Mouse (Mus musculus): ENCODE data around the gene Gng3. TPM values are rescaled to one million over a fixed set of nuclear protein-coding genes. Genes with fewer than 3 reads are reported as not detected.

Gene Gng3
- polyA plus RNA-seq, 1 experiment from 2014 or later = 306 TPM

DNA sequence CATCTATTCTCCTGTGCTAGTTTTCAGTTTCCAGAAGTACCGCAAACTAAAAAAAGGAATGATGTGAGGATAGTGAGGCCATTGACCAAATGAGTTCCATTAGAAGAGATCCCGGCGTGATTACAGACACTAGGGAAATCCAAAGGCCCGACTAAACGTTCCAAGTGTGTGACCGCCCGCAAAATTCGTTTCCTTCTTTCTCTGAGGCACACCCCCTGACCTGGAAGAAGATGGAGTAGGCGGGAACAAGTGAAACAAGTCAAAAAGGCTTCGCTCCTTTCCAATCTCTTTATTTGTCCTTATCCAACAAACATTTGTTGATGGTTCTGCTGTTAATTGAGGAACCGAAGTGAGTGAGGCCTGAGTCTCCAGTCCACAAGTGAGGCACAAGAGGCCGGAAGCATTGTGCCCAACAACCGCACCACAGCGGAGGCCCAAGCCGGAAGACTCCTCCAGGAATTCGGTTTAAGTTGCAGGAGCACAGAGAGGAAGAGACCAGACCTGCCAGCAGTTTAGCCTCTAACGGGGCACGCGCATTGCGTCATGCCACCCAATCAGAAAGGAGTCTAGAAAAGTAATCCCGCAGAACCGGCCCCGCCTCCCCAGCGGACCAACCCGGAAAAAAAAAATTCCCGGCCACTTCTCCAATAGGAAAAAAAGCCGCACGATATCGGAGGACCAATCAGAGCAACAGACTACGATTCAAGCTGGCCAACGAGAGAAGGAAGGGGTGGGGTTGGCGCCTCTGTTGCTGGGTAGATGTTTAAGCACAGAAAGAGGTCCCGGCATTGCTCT lies 20.0 kb downstream of the Gng3 start, which contains the start of gene Ttc9c:
Ttc9c (minus strand) TSS at position 533 of the 795 bp plus-strand sequence.
- peaks cover 50% of the 10 kb centered on the region for H3K4me1 ChIP-seq (replicated peaks; ENCODE audit: control insufficient read depth, insufficient read depth, low read length)
- H3K27ac ChIP-seq (ENCODE audit: low read length) = peak within 1 kb of the TSS; percentile 100
- peak; percentile 91 for ATAC-seq
- H3K9me3 ChIP-seq (ENCODE audit: control insufficient read depth, low read length) = no peaks in the 10 kb centered on the region
- H3K4me2 ChIP-seq (ENCODE audit: low read length) = peak within 1 kb of the TSS; percentile 92
- under 1% methylated on average over 33 of the region's 33 CpGs for WGBS
- peak within 1 kb of the TSS; percentile 99 for H3K4me3 ChIP-seq (replicated peaks; ENCODE audit: low read length)
- peak within 1 kb of the TSS; percentile 93 for H3K9ac ChIP-seq (replicated peaks; ENCODE audit: low read depth, low read length)
- H3K27me3 ChIP-seq (replicated peaks; ENCODE audit: control insufficient read depth, insufficient read depth, low read length) = no peaks in the 10 kb centered on the region
- H3K36me3 ChIP-seq (ENCODE audit: control insufficient read depth, insufficient read depth) = no peaks in the 10 kb centered on the region; the same call in 1 of the 2 replicates

DNA sequence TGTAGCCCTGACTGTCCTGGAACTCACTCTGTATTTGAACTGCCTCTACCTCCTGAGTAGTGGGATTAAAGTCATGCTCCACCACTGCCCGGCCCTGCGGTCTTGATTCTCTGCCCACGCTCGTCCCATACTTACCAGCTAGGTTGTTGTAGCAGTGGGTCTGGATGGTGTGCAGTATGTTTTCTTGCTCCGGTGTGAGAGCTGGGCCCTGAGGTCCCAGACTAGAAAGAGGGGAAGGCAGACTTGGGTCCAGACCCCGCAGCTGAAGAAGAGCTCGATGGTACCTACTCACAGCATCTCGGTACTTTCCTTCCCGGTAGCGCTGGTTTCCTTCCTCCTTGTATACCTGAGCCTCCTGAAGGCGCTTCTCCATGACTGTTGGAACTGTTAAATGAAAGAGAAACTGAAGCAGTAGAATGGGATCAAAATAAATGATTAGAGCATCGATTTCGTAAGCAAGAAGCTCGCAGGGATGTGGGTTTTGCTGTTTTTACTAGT lies 20.6 kb downstream of the Gng3 start:
- 25% methylated on average over 14 of the region's 14 CpGs for WGBS
- peak overlapping the region; percentile 99 for H3K4me3 ChIP-seq (replicated peaks; ENCODE audit: low read length)

DNA sequence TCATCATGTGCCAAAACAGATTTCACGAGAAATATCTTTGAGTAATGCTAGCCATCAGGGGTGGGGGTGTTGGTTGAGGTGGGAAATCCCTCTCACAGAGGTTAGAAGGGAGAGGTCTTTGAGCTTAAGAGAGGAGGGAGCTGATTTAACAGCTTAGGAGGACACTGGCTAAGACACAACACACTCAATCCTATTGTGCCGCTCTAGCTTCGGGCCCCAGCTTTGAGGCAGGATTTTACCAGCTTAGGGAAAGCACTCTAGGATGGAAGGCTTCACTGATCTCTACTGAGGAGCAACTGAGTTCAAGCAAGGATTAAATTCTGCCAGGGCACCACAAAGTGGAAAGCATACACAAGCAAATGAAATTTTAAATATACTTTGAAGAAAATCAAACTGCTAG lies 22.0 kb downstream of the Gng3 start:
- 0 out of 2 replicates have a peak overlapping the region, but pooled peaks have one; percentile 33 for H3K9ac ChIP-seq (replicated peaks; ENCODE audit: low read depth, low read length)

More for the DNA sequence above, 20.6 kb downstream of the Gng3 start:
- H3K4me1 ChIP-seq (replicated peaks; ENCODE audit: control insufficient read depth, insufficient read depth, low read length) = peaks cover 48% of the 10 kb centered on the region
- H3K27ac ChIP-seq (ENCODE audit: low read length) = peak overlapping the region; percentile 90
- H3K36me3 ChIP-seq (ENCODE audit: control insufficient read depth, insufficient read depth) = no peaks in the 10 kb centered on the region
- H3K4me2 ChIP-seq (ENCODE audit: low read length) = peak overlapping the region; percentile 92
- H3K9me3 ChIP-seq (ENCODE audit: control insufficient read depth, low read length) = no peaks in the 10 kb centered on the region
- H3K27me3 ChIP-seq (replicated peaks; ENCODE audit: control insufficient read depth, insufficient read depth, low read length) = no peaks in the 10 kb centered on the region
- no peak for ATAC-seq
- H3K9ac ChIP-seq (replicated peaks; ENCODE audit: low read depth, low read length) = peak overlapping the region; percentile 61

DNA sequence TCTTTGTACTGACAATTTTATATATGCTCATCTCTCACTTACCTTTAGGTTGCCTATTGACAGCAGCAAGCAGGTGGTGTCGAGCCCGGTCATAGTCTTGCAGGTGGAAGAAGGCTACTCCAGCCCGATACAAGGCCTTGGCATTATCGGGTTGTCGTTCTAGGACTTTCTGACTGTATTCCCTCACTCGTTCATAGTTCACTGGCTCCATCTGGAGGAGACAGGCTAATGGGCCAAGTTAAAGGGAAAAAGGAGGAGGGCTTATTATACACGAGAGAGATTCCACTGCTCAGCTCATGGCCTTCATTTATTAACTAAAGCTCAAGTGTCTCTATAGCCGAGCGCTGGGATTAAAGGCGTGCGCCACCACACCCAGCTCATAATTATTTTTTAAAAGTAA lies 23.2 kb downstream of the Gng3 start:
- no peak overlapping the region for H3K9ac ChIP-seq (replicated peaks; ENCODE audit: low read depth, low read length)
- no peaks in the 10 kb centered on the region for H3K27me3 ChIP-seq (replicated peaks; ENCODE audit: control insufficient read depth, insufficient read depth, low read length)
- no peak overlapping the region for H3K4me3 ChIP-seq (replicated peaks; ENCODE audit: low read length)
- 0 out of 2 replicates have a peak, but pooled peaks cover 4% of the 10 kb centered on the region for H3K36me3 ChIP-seq (ENCODE audit: control insufficient read depth, insufficient read depth)
- H3K9me3 ChIP-seq (ENCODE audit: control insufficient read depth, low read length) = no peaks in the 10 kb centered on the region
- peaks cover 30% of the 10 kb centered on the region for H3K4me1 ChIP-seq (replicated peaks; ENCODE audit: control insufficient read depth, insufficient read depth, low read length)
- 70% methylated on average over 11 of the region's 11 CpGs for WGBS
- no peak overlapping the region for H3K27ac ChIP-seq (ENCODE audit: low read length)
- ATAC-seq = no peak
- 0 out of 2 replicates have a peak overlapping the region, but pooled peaks have one; percentile 9 for H3K4me2 ChIP-seq (ENCODE audit: low read length)

More for the DNA sequence above, 22.0 kb downstream of the Gng3 start:
- no peak for ATAC-seq
- Histone ChIP-seq H3K27me3 (replicated peaks; ENCODE audit: control insufficient read depth, insufficient read depth, low read length) (no peaks in the 10 kb centered on the region), H3K4me2 (ENCODE audit: low read length) (peak overlapping the region; percentile 12), H3K4me1 (replicated peaks; ENCODE audit: control insufficient read depth, insufficient read depth, low read length) (peaks cover 36% of the 10 kb centered on the region), H3K27ac (ENCODE audit: low read length) (no peak overlapping the region), H3K36me3 (ENCODE audit: control insufficient read depth, insufficient read depth) (no peaks in the 10 kb centered on the region), H3K9me3 (ENCODE audit: control insufficient read depth, low read length) (no peaks in the 10 kb centered on the region), H3K4me3 (replicated peaks; ENCODE audit: low read length) (no peak overlapping the region)
- WGBS = 63% methylated on average over 3 of the region's 3 CpGs

DNA sequence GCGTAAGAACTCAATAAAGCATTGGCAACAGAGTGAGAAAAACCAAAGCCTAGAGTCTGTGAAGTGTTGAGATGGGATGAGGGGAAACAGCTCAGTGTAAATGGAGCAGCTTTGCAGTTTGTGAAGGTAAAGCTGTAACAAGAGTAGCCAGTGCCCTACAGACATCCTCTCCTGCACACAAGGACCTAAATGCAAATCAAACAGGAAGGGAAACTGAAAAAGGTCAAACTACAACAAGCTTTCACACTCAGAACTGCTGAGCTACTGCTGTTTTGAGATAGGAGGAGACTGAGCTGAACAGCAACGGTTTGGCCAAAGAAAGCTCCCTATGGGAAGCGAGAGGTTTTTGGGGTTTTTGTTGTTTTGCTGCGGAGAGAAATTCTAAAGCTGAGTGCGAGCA lies 32.2 kb downstream of the Gng3 start:
- Histone ChIP-seq H3K4me2 (ENCODE audit: low read length) (no peak overlapping the region), H3K9me3 (ENCODE audit: control insufficient read depth, low read length) (no peaks in the 10 kb centered on the region), H3K4me3 (replicated peaks; ENCODE audit: low read length) (no peak overlapping the region), H3K27me3 (replicated peaks; ENCODE audit: control insufficient read depth, insufficient read depth, low read length) (no peaks in the 10 kb centered on the region), H3K27ac (ENCODE audit: low read length) (no peak overlapping the region), H3K4me1 (replicated peaks; ENCODE audit: control insufficient read depth, insufficient read depth, low read length) (peaks cover 8% of the 10 kb centered on the region), H3K36me3 (ENCODE audit: control insufficient read depth, insufficient read depth) (peaks cover 19% of the 10 kb centered on the region), H3K9ac (replicated peaks; ENCODE audit: low read depth, low read length) (no peak overlapping the region)
- 90% methylated on average over 5 of the region's 5 CpGs for WGBS
- no peak for ATAC-seq

DNA sequence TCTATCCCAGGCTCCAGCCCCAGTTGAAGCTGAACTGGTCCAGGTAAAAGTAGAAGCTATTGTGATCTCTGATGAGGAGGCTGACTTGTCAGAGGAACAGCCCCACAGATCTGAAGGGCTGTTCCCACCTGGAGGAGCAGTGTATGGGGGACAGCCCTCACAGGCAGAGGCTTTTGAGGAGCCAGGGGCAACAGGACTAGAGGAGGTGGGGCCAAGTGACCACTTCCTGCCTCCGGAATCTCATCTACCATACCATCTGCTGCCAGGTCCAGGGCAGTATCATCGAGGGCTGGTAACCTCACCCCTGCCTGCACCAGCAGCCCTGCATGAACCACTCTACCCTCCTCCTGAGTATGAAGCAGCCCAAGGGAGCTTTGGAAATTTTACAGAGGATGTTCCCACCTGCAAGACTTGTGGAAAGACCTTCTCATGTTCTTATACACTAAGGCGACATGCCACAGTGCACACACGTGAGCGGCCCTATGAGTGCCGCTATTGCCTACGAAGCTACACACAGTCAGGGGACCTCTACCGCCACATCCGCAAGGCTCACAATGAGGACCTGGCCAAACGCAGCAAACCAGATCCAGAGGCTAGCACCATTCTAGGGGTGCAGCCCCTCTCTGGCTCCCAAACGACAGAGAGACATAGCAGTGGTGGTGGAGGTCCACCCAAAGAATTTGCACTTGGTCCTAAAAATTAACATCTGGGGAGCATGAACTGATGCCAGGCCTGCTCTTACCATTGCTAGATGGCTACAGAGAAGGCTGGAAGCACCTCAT lies 34.9 kb downstream of the Gng3 start:
- H3K27me3 ChIP-seq (replicated peaks; ENCODE audit: control insufficient read depth, insufficient read depth, low read length) = no peaks in the 10 kb centered on the region
- no peak overlapping the region for H3K27ac ChIP-seq (ENCODE audit: low read length)
- H3K4me2 ChIP-seq (ENCODE audit: low read length) = no peak overlapping the region
- peaks cover 11% of the 10 kb centered on the region for H3K4me1 ChIP-seq (replicated peaks; ENCODE audit: control insufficient read depth, insufficient read depth, low read length)
- H3K9ac ChIP-seq (replicated peaks; ENCODE audit: low read depth, low read length) = no peak overlapping the region
- 94% methylated on average over 11 of the region's 11 CpGs for WGBS
- H3K9me3 ChIP-seq (ENCODE audit: control insufficient read depth, low read length) = no peaks in the 10 kb centered on the region
- no peak for ATAC-seq
- H3K36me3 ChIP-seq (ENCODE audit: control insufficient read depth, insufficient read depth) = peaks cover 5% of the 10 kb centered on the region; the same call in 1 of the 2 replicates
- no peak overlapping the region for H3K4me3 ChIP-seq (replicated peaks; ENCODE audit: low read length)

DNA sequence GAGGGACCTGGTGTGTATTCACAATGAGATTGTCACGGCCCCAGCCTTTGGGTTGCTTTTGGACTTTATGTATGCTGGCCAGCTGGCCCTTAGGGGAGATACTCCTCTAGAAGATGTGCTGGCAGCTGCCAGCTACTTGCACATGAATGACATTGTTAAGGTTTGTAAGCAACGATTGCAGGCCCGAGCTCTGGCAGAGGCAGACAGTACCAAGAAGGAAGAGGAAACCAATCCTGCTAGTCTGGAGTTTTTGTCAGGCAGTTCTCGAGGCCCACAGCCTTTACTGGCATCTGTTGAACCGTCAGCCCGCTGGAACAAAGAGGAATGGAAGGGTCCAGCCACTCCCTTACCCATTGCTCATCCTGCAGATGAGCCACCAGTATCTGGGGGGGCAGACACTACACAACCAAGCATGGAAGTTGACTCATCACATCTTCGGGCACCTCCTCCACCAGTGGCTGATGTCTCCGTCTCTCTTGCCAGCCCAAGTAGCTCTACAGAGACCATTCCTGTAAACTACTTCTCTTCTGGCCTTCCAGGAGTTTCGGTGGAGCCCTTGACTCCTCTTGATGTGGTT lies 35.7 kb downstream of the Gng3 start:
- no peak overlapping the region for H3K4me3 ChIP-seq (replicated peaks; ENCODE audit: low read length)
- no peak overlapping the region for H3K27ac ChIP-seq (ENCODE audit: low read length)
- ATAC-seq = no peak
- H3K9me3 ChIP-seq (ENCODE audit: control insufficient read depth, low read length) = no peaks in the 10 kb centered on the region
- peaks cover 3% of the 10 kb centered on the region; the same call in 1 of the 2 replicates for H3K36me3 ChIP-seq (ENCODE audit: control insufficient read depth, insufficient read depth)
- H3K27me3 ChIP-seq (replicated peaks; ENCODE audit: control insufficient read depth, insufficient read depth, low read length) = no peaks in the 10 kb centered on the region
- peak overlapping the region; percentile 82 for H3K4me2 ChIP-seq (ENCODE audit: low read length)
- peaks cover 11% of the 10 kb centered on the region for H3K4me1 ChIP-seq (replicated peaks; ENCODE audit: control insufficient read depth, insufficient read depth, low read length)
- no peak overlapping the region for H3K9ac ChIP-seq (replicated peaks; ENCODE audit: low read depth, low read length)
- 87% methylated on average over 9 of the region's 9 CpGs for WGBS

DNA sequence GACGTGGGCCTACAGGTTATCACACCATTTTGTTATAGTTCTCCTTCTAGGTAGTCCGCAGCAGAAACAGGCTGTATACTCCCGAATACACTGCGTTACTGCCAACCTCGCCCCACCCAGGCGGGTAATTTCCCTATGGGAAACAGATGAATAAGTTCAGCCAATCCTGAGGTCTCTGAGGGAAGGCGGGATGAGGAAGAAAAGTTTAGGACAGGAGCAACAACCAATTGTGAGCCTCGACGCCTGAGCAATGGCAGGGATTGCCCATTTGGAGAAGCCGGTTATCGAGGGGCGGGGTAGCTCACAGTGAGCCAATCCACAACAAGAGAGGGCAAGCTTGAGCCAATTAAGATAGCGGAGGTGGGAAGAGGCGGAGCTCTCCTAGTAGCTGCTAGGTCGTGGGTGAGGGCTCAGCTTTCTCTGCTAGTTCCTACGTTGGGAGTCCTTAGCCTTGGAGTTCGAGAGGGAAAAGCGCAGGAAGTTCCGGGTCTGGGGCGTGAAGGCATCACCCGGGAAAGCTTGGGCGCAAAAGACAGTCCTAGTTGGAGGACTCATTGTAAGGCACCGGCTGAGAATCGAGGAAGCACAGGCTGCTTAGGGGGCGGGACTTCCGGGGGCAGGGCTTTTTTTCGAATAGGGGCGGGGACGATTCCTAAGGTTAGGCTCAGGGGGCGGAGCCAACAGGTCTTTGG lies 36.7 kb downstream of the Gng3 start, which contains the start of gene Zbtb3:
Zbtb3 (plus strand) TSS at position 426 of the 692 bp plus-strand sequence.
- peak within 1 kb of the TSS; percentile 71 for H3K4me3 ChIP-seq (replicated peaks; ENCODE audit: low read length)
- peaks cover 18% of the 10 kb centered on the region for H3K4me1 ChIP-seq (replicated peaks; ENCODE audit: control insufficient read depth, insufficient read depth, low read length)
- H3K4me2 ChIP-seq (ENCODE audit: low read length) = peak within 1 kb of the TSS; percentile 82
- H3K27ac ChIP-seq (ENCODE audit: low read length) = peak within 1 kb of the TSS; percentile 96
- no peaks in the 10 kb centered on the region for H3K27me3 ChIP-seq (replicated peaks; ENCODE audit: control insufficient read depth, insufficient read depth, low read length)
- peaks cover 3% of the 10 kb centered on the region; the same call in 1 of the 2 replicates for H3K36me3 ChIP-seq (ENCODE audit: control insufficient read depth, insufficient read depth)
- peak; percentile 98 for ATAC-seq
- peak within 1 kb of the TSS; percentile 68 for H3K9ac ChIP-seq (replicated peaks; ENCODE audit: low read depth, low read length)
- WGBS = under 1% methylated on average over 30 of the region's 30 CpGs
- H3K9me3 ChIP-seq (ENCODE audit: control insufficient read depth, low read length) = no peaks in the 10 kb centered on the region
